20 mouse cellular contexts compared by ENCODE assay signal in genomic region chr9:103818998-103819397, GRCm38 (mm10). TPM values are rescaled to one million over a fixed set of nuclear protein-coding genes. Genes with fewer than 3 reads are reported as not detected.
DNase-seq lines count a peak whose midpoint lies in the region; TF ChIP-seq lines count a peak whose summit lies in the region.
"Had no signal": no experiment of that assay in that cellular context is flagged by ENCODE, and none has a peak within 500 bp of the region (broad histone marks: within the 10 kb centered on the region; RNA-seq: fewer than 3 reads in every experiment).

No protein-coding gene starts in this region.

- TF ChIP-seq CTCF in left cerebral cortex, adult 2 months (IDR thresholded peaks at IDR 0.05), result no peak

- no peak overlapping the region for H3K4me3 ChIP-seq in left cerebral cortex, adult 2 months
- H3K4me3 ChIP-seq: embryonic facial prominence, embryonic 13.5 days; forebrain, embryonic 13.5 days; gastrocnemius, adult 2 months; heart, embryonic 13.5 days; hindbrain, embryonic 12.5 days had no signal

- intact Hi-C loops in left cerebral cortex, adult 2 months (cut with DNase I), result no loop called here
- intact Hi-C loops in heart, postnatal 25 days (cut with DNase I), result no loop called here

- DNase-seq in adrenal gland, adult (ENCODE audit: inconsistent age in 2 of 2, low spot score in 1 of 2), result peak; percentile 16 to 61
- DNase-seq in adrenal gland, adult 18-20 months (ENCODE audit: low spot score in 2 of 2), result no peak
- DNase-seq in lung, postnatal 36 days, result peak; percentile 2
- DNase-seq in lung, postnatal 25 days (ENCODE audit: low spot score), result no peak
- DNase-seq in adrenal gland, postnatal 10 days, result peak; percentile 8
- DNase-seq in gonadal fat pad, adult 2 months (ENCODE audit: low read depth), result peak; percentile 24
- DNase-seq in left cerebral cortex, adult 2 months (ENCODE audit: extremely low spot score in 1 of 2, low spot score in 2 of 2), result no peak
- no peak for DNase-seq in heart, postnatal 25 days (ENCODE audit: low spot score)
- DNase-seq: B cell, adult 2 months; cerebellum, adult 8-10 months; cerebellum, postnatal 14 days; gastrocnemius, adult 2 months; gastrocnemius, postnatal 25 days; heart, postnatal 4 days had no signal

- H3K27ac ChIP-seq in left cerebral cortex, adult 2 months, result no peak overlapping the region
- H3K27ac ChIP-seq: embryonic facial prominence, embryonic 13.5 days; forebrain, embryonic 13.5 days; gastrocnemius, adult 2 months; heart, embryonic 13.5 days; hindbrain, embryonic 12.5 days had no signal

RNA-seq across cellular contexts. Expression of gene Tmem108, which starts 57.4 kb away (rescaled TPM):
- 1 to 10 TPM; 3.7 TPM for total RNA-seq in adrenal gland, adult 18-20 months (2021)
- 1 to 10 TPM; 4.1 to 5.9 TPM for total RNA-seq in adrenal gland, postnatal 10 days (2021)
- 1.5 and 1.9 TPM in 2 replicates for polyA plus RNA-seq in gonadal fat pad, adult 2 months (2012; rRNA removed)
- total RNA-seq in left cerebral cortex, adult 2 months (2021), result 10 to 100 TPM; 30.3 to 31.1 TPM
- total RNA-seq in heart, postnatal 25 days (2021), result 1 to 10 TPM; 3.8 to 6.1 TPM
- total RNA-seq: common myeloid progenitor, adult 5-6 weeks; gastrocnemius, adult 2 months; gastrocnemius, postnatal 25 days; MEL had no signal

Comparison
In these comparisons a context has a peak if more than half of its experiments do, and no peak if none do; other contexts are left out.
1. DNase-seq: peak in adrenal gland, adult (2 of 2), lung, postnatal 36 days (single experiment), adrenal gland, postnatal 10 days (single experiment) and gonadal fat pad, adult 2 months (single experiment); none in adrenal gland, adult 18-20 months (0 of 2), lung, postnatal 25 days (single experiment), left cerebral cortex, adult 2 months (0 of 2) and heart, postnatal 25 days (single experiment).
2. RNA of gene Tmem108, which starts 57.4 kb away (total RNA-seq): 30.3 to 31.1 TPM in left cerebral cortex, adult 2 months; 3.8 to 6.1 TPM in heart, postnatal 25 days, 4.1 to 5.9 TPM in adrenal gland, postnatal 10 days and 3.7 TPM in adrenal gland, adult 18-20 months; every median in the first group is over 4 times any median in the second.